Mouse (Mus musculus) E14TG2a.4 (cell line): ENCODE data around the gene Dysf.

Experiments
- H3K27me3 ChIP-seq: 2 replicates; pipeline ENCODE4 v1.6.1; 2014; ENCODE audit warnings: low read length, control low read depth; ENCODE audit not compliant: insufficient read depth
- H3K36me3 ChIP-seq: 2 replicates; pipeline ENCODE4 v1.6.1; 2014; ENCODE audit warnings: low read length, control low read depth; ENCODE audit not compliant: insufficient read depth
- H3K4me1 ChIP-seq: replicated peaks from 2 replicates; pipeline ENCODE4 v1.6.1; 2014; ENCODE audit warnings: low read depth, low read length, control low read depth
- H3K4me3 ChIP-seq: replicated peaks from 2 replicates; pipeline ENCODE4 v1.5.1; 2014; ENCODE audit warnings: mild to moderate bottlenecking, low read length
- H3K9me3 ChIP-seq: 2 replicates; pipeline ENCODE4 v1.6.1; 2014; ENCODE audit warnings: low read length, control low read depth
- CTCF ChIP-seq: conservative IDR thresholded peaks from 2 replicates; pipeline ENCODE4 v1.5.1; 2014; ENCODE audit warnings: low read length
- NANOG ChIP-seq: IDR thresholded peaks from 2 replicates; pipeline ENCODE4 v1.6.1; 2014; ENCODE audit warnings: borderline replicate concordance, low read length, mixed read lengths
- POU5F1 ChIP-seq: IDR thresholded peaks from 2 replicates; pipeline ENCODE4 v1.6.1; 2014; ENCODE audit warnings: low read length, borderline replicate concordance

Gene Dysf

DNA sequence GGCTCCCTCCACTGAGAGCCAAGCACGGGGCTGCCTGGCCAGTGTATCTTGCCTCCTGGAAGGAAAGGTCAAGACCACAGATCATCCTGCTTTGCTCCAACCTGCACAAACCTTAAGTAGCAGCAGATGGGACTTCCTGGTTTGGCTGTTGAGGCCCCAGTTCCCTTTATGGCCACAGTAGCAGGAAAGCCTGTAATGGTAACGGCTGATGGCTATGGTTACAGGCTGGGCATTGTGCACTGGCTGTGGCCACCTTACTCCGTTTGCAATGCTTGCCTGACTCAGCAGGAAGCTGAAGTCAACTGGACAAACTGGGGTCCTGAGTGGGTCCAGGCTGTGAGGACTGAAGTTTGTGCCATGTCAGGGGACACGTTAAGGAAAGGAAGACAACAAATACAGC is 200.2 kb downstream of the Dysf start:
- peaks cover 3% of the 10 kb centered on the region; the same call in 1 of the 2 replicates for H3K27me3 ChIP-seq
- H3K4me3 ChIP-seq = no peak overlapping the region
- H3K4me1 ChIP-seq = 0 out of 2 replicates have a peak, but pooled peaks cover 8% of the 10 kb centered on the region
- H3K9me3 ChIP-seq = no peaks in the 10 kb centered on the region
- H3K36me3 ChIP-seq = no peaks in the 10 kb centered on the region
- no peak for TF ChIP-seq CTCF
- TF ChIP-seq POU5F1 = no peak
- TF ChIP-seq NANOG = no peak

GRCm38 (mm10) chr6:84209736-84210434 is 201.5 kb downstream of the Dysf start:
- TF ChIP-seq CTCF (no peak), NANOG (no peak), POU5F1 (no peak)

GRCm38 (mm10) chr6:84211473-84211872 is 203.1 kb downstream of the Dysf start:
- TF ChIP-seq CTCF (no peak), POU5F1 (no peak), NANOG (no peak)
- Histone ChIP-seq H3K36me3 (no peaks in the 10 kb centered on the region), H3K4me1 (peaks cover 6% of the 10 kb centered on the region; the same call in 1 of the 2 replicates), H3K27me3 (peaks cover 3% of the 10 kb centered on the region; the same call in 1 of the 2 replicates), H3K4me3 (no peak overlapping the region), H3K9me3 (no peaks in the 10 kb centered on the region)

More at GRCm38 (mm10) chr6:84209736-84210434, 201.5 kb downstream of the Dysf start:
- Histone ChIP-seq H3K36me3 (no peaks in the 10 kb centered on the region), H3K4me3 (no peak overlapping the region), H3K9me3 (no peaks in the 10 kb centered on the region), H3K4me1 (peaks cover 10% of the 10 kb centered on the region; the same call in 1 of the 2 replicates), H3K27me3 (peaks cover 3% of the 10 kb centered on the region; the same call in 1 of the 2 replicates)

DNA sequence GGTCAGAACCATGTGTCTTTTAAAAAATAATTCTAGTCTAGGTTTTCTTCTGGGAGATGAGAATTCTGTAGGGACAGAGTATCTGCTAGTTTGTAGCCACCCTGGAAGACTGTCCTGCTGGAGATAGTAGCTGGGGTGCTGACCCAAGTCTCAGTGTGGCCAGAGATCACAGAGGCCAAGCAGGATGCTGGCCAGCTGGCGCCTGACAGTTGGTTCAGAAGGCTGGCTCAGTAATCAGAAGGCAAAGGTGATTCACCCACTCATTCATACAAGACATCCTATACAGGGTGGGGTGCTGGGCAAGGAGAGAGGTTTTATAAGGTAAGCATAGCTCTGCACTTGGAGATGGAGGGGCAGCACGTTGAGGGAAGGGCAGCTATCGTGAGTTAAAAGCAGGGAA is 204.7 kb downstream of the Dysf start:
- H3K9me3 ChIP-seq = no peaks in the 10 kb centered on the region
- TF ChIP-seq POU5F1 (no peak), NANOG (no peak), CTCF (no peak)
- no peaks in the 10 kb centered on the region for H3K36me3 ChIP-seq
- H3K4me1 ChIP-seq = peaks cover 3% of the 10 kb centered on the region; the same call in 1 of the 2 replicates
- peaks cover 3% of the 10 kb centered on the region; the same call in 1 of the 2 replicates for H3K27me3 ChIP-seq
- H3K4me3 ChIP-seq = no peak overlapping the region

DNA sequence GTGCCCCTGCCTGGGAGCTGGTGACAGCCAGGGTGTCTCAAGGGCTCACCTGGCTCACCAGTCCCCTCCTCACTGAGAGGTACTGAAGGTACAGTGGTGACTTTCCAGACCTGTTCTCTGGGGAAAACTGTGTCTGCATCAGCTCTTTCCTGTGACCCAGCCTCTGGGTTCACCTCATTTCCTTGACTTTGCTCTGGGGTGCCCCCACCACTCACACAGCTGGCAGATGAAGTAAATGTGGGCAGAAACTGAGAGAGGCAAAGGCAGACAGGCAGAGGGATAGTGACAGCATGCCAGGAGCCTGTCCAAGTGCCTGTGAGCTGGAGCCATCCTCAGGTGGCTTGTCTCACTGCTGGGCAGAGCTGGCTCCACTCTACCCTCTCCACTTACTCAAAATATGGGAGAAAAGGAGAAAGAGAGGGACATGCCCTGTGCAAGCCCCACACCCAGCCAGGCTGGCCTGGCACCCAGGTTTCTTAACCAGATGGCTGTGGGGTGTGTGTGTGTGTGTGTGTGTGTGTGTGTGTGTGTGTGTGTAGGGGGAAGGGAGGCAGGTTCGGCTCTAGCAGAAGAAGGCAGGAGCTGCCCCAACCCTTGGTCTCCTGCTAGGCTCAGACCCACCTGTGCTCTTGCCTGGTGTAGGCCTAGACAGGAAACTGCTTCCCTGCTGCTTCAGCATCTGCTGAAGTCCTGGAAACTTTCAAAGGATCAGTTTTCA is 209.0 kb downstream of the Dysf start:
- H3K36me3 ChIP-seq = no peaks in the 10 kb centered on the region
- H3K4me3 ChIP-seq = no peak overlapping the region
- H3K27me3 ChIP-seq = 0 out of 2 replicates have a peak, but pooled peaks cover 2% of the 10 kb centered on the region
- no peaks in the 10 kb centered on the region for H3K9me3 ChIP-seq
- peaks cover 3% of the 10 kb centered on the region; the same call in 1 of the 2 replicates for H3K4me1 ChIP-seq
- TF ChIP-seq NANOG = no peak
- TF ChIP-seq POU5F1 = no peak
- no peak for TF ChIP-seq CTCF

DNA sequence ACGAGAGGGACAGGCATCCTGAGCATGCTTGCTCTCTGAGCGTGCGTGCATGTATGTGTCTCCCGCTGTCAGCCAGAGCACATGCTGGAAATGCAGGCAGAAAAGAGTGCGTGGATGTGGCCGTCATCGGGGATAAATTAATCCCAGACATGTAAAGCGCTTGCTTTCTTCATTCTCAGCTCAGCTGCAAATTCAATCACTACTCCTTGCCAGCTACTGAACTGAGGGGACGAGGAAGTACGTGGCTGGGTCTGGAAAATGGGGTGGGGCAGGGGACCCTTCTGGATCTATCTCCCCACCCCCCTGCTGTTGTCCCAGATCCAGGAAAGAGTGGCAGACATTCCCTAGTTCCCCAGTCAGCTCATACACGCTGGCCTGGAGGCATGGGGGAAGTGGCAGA is 210.7 kb downstream of the Dysf start:
- peaks cover 3% of the 10 kb centered on the region; the same call in 1 of the 2 replicates for H3K4me1 ChIP-seq
- H3K9me3 ChIP-seq = no peaks in the 10 kb centered on the region
- 0 out of 2 replicates have a peak, but pooled peaks cover 2% of the 10 kb centered on the region for H3K27me3 ChIP-seq
- TF ChIP-seq POU5F1 (no peak), CTCF (no peak), NANOG (no peak)
- no peaks in the 10 kb centered on the region for H3K36me3 ChIP-seq
- H3K4me3 ChIP-seq = no peak overlapping the region

DNA sequence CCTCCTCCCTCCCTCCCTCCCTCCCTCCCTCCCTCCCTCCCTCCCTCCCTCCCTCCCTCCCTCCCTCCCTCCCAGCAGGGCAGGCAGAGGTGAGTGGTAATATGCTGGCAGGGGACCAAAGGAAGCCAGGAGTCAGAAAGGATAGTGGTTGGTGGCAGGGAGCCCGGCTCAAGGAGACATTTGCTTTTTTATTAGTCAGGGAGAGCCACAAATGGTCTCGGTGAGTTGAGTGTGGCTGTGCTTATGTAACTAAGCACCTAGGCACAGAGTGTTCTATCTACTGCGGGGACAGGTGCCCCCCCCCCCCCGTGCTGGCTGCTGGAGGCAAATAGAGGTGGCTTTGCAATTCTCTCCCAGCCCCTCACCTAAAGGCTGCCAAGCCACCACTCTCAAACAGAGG is 216.5 kb downstream of the Dysf start:
- H3K9me3 ChIP-seq = no peaks in the 10 kb centered on the region
- no peak overlapping the region for H3K4me3 ChIP-seq
- H3K4me1 ChIP-seq = peaks cover 35% of the 10 kb centered on the region
- no peak for TF ChIP-seq POU5F1
- TF ChIP-seq NANOG = no peak
- peaks cover 29% of the 10 kb centered on the region for H3K27me3 ChIP-seq
- no peaks in the 10 kb centered on the region for H3K36me3 ChIP-seq

GRCm38 (mm10) chr6:84225587-84225986 is 217.2 kb downstream of the Dysf start:
- TF ChIP-seq NANOG (no peak), POU5F1 (no peak), CTCF (no peak)
- no peaks in the 10 kb centered on the region for H3K36me3 ChIP-seq
- H3K27me3 ChIP-seq = peaks cover 29% of the 10 kb centered on the region
- H3K9me3 ChIP-seq = no peaks in the 10 kb centered on the region
- H3K4me1 ChIP-seq = peaks cover 42% of the 10 kb centered on the region
- no peak overlapping the region for H3K4me3 ChIP-seq
